Mouse (Mus musculus) adrenal gland, adult (tissue): ENCODE results near the gene Foxf1.
A peak's percentile ranks its signal among the peaks of the same experiment; 100 is the strongest.

Source experiments
- DNase-seq, 2 experiments: peaks; one replicate each; pipeline ENCODE4 v3.0.0; 2022 to 2023; ENCODE audit warnings: low spot score in 1 of 2; ENCODE audit not compliant: inconsistent age in 2 of 2

Gene Foxf1

GRCm38 (mm10) chr8:121084210-121084951, at the start of gene Foxf1:
Foxf1 (plus strand) TSS chr8:121084386.
- DNase-seq, result peak in 1 of 2 experiments; percentile 61

GRCm38 (mm10) chr8:121035611-121036010, 48.6 kb upstream of the Foxf1 start:
- DNase-seq, result no peak

- DNase-seq, result no peak
Measured at GRCm38 (mm10) chr8:121043719-121044440, 40.3 kb upstream of the Foxf1 start.

DNA sequence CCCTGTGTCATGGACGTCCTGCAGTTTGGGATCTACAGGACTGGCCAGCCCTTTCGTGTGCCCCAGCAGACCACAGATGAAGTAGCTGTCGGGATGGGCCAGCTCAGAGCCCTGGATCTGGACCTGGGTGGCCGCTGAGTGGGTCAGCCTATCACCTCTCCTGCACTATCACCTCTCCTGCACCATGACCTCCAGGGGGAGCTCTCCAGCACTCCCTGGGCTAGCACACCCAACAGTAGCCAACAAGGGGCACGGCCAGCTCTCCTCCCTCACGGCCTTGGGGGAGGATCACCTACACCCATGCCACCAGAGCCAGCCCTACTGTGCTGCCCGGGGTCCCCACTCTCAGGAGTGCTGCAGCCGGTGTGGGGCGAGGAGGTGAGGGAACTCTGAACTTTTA, 36.7 kb upstream of the Foxf1 start:
- peak in 1 of 2 experiments; percentile 31 for DNase-seq

- no peak for DNase-seq
Measured at GRCm38 (mm10) chr8:121058081-121058480, 26.1 kb upstream of the Foxf1 start.

GRCm38 (mm10) chr8:121059098-121059497, 25.1 kb upstream of the Foxf1 start:
- no peak for DNase-seq

DNA sequence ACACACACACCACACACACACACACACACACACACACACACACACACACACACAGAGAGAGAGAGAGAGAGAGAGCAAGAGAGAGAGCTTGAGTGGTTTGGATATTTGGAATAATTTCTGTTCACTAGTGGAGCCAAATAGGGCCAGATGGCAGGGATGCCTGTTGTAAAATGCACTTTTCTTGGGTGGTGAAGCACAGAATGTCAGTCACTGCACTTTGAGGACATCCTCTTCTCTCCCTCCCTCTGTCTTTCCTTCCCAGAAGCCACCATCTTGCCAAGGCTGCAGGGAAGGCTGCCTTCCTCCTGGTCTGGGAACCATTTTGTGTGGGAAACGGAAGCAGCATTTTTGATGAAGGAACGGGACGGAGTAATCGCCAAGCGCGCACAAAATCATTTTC, 21.7 kb upstream of the Foxf1 start:
- DNase-seq, result no peak

DNA sequence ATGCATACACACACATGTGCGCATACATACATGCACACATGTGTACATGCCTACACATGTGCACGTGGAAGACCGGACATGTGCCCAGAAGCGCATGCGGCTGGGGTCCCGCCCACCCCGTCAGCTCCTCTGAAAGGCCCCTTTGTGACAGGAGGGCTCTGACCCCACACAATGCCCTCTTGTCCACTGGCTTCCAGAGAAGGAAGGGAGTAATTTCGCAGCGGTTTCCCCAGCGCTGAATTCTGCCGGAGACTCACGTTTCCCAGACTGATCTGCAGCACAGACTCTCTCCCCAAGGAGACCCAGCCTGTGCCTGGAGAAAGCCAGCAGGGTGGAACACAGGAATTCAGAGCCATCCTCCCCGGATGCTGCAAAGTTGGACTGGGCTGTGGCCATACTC, 20.5 kb upstream of the Foxf1 start:
- no peak for DNase-seq

- no peak for DNase-seq
Measured at GRCm38 (mm10) chr8:121071454-121071853, 12.7 kb upstream of the Foxf1 start.

GRCm38 (mm10) chr8:121072406-121073130, 11.6 kb upstream of the Foxf1 start:
- DNase-seq, result no peak

- no peak for DNase-seq
Measured at GRCm38 (mm10) chr8:121073174-121074107, 10.7 kb upstream of the Foxf1 start.

DNA sequence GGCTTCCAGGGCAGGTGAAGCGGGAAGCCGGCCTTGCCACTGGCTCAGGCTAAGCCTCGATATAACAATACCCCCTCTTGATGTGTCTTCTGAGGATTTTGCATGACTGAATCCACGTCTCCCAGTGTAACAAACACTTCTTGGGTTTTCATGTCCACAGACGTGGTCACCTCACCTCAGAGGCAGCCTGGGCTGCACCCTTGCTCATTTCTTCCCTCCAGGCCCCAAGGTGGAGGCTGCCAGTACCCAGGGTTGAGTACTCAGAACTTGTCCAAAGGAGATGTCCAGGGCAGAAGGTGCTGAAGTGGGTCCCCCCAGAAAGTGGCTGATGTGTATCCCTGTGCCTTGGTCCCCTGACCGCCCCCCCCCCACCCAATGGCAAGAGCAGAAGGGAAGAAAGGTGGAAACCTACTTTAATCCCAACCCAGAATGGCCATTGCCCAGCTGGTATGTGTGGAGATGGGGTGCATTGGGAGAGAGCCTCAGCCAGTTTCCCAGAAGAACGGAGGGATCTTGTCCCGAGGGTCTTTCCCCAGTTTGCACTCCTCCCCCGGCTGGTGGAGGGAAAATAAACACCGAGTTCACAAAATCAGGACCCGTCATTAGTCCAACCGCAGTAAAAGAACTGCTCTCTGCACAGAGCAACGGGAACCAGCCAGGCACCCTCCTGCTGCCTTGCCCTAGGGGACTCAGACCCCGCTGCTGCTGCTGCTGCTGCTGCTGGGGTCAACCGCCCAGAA, 9.9 kb upstream of the Foxf1 start:
- DNase-seq, result no peak

DNA sequence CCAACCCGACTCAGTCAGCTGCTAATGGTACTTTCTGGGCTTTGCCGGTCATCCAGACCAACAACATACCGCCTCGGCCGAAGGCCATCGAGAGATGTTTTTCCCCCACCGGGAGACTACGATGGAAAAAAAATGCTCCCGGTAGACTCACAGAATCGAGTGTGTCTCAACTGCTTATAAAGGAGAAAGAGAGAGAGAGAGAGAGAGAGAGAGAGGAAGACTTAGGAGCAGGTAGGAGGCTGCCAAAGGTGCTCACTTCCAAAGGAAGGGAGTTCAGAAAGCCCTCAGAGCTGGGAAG, 9.4 kb upstream of the Foxf1 start:
- no peak for DNase-seq

DNA sequence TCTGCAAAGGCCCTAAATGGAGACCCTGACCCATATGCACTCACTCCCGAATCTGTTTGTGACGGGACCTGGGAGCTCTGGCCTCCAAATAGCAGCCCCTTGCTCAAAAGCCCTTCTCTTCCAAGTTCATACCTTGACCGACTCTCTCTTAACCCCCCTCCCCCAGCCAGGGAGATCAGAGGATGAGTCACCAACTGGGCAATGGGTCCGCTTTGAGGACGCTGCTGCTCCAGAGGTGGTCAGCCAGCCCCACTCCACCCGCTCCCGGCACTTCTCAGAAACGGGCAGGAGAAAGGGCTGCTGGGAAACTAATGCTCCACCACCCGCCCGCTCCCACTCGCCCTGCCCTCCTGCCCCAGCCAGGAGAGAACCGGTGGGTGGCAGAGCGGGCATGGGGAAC, 8.2 kb upstream of the Foxf1 start:
- DNase-seq, result no peak

DNA sequence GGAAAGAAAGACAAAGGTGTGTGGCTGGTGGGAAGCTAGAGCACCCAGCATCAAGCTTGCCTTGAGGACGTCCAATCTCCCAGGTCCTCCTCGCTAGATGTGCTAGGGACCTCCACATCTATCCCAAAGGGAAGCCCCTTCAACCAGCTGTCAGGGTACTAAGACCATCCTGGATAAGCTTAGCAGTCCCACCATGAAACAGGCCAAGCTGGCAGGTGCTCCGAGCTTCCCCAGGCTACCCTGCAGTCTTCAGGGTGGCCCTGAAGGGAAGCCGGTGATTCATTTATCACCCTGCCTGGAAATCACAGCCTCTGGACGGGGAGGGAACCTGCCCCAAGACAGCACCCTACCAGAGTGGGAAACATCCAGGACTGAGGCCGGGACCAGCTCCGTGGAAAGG, 7.6 kb upstream of the Foxf1 start:
- DNase-seq, result no peak

DNA sequence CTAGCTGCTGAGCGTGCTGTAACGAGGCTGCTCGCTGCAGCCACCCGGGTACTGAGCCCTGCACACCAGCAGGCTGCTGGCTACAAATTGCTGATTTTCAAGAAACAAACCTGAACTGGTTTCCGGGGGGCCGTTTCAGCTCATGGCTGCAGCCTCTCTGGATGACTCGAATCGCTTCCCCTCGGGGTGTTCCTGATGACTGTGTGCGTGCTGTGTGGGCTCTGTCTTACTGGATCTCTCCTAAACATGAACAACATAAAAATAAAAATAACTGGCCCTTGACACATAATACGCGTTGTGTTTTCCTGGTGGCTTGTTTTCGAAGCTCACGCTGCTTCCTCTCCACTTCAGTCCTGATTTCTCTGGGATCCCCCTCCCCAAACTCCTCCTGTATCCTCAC, 5.5 kb upstream of the Foxf1 start:
- no peak for DNase-seq

- DNase-seq, result no peak
Measured at GRCm38 (mm10) chr8:121079201-121079600, 5.0 kb upstream of the Foxf1 start.

GRCm38 (mm10) chr8:121079944-121080343, 4.2 kb upstream of the Foxf1 start:
- no peak for DNase-seq

DNA sequence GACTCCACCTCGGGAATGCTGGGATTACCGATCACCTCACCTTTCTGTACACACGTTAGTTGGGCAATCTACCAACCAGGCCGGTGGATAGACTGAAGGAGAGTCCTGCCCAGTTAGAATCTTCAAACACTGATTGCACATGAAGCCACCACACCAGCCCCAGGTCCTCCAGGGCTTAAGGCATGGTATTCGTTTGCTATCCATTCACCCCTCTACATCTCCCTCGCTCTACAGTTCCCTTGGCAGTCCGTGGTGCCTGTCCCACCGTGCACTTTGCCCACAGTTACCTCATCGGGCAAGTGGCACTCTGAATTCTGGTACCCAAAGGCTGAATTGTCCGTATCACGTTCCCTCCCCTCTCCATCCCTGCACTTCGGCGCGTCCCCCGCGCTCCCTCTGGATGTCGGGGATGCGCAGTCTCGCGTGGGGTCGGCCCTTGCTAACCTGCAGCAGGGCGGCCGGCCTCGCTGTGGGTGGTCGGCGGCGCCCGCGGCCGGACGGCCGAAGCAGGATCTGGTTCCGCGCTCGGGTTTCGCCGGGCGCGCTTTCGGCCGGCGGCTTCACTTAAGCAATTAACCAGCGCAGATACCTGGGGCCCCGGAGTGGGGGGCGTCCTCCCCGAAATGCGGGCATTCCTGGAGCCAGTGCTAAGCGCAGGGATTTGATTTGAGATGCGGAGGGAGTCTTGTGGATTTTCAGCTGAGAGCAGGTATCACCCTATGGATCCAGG, 3.7 kb upstream of the Foxf1 start:
- no peak for DNase-seq

- no peak for DNase-seq
Measured at GRCm38 (mm10) chr8:121081398-121081797, 2.8 kb upstream of the Foxf1 start.
